Mouse (Mus musculus) erythroblast, embryonic 14.5 days (primary cell): Measurements from ENCODE around the gene Slc5a7. TPM values are rescaled to one million over a fixed set of nuclear protein-coding genes. Genes with fewer than 3 reads are reported as not detected.

Experiments
- H3K27me3 ChIP-seq: 2 replicates; pipeline ENCODE4 v1.6.1; 2012; ENCODE audit warnings: inconsistent platforms; ENCODE audit not compliant: control insufficient read depth
- H3K36me3 ChIP-seq: 2 replicates; pipeline ENCODE4 v1.6.1; 2012; ENCODE audit warnings: mild to moderate bottlenecking, inconsistent platforms; ENCODE audit not compliant: control insufficient read depth
- H3K4me1 ChIP-seq: 2 replicates; pipeline ENCODE4 v1.6.1; 2012; ENCODE audit warnings: inconsistent platforms; ENCODE audit not compliant: control insufficient read depth
- H3K4me3 ChIP-seq: replicated peaks from 2 replicates; pipeline ENCODE3; 2012; ENCODE audit warnings: moderate library complexity, mild to moderate bottlenecking, inconsistent platforms
- H3K9me3 ChIP-seq: 2 replicates; pipeline ENCODE4 v1.6.1; 2012; ENCODE audit warnings: low read length, inconsistent platforms, mixed read lengths; ENCODE audit not compliant: control insufficient read depth
- GATA1 ChIP-seq: IDR thresholded peaks from 2 replicates; pipeline ENCODE4 v1.6.1; 2012; ENCODE audit warnings: low read length, inconsistent platforms, mixed read lengths
- TAL1 ChIP-seq: IDR thresholded peaks from 3 replicates; pipeline ENCODE4 v1.6.1; 2012; ENCODE audit warnings: low read length, inconsistent platforms, mixed read lengths
- polyA plus RNA-seq: library from polyadenylated mRNA; stranded (reverse); fragments of >175 nt; gene quantifications from 2 replicates; pipeline ENCODE4 v1.2.3, GENCODE M21; 2012

Slc5a7 gene
- not detected in 2 replicates for polyA plus RNA-seq

DNA sequence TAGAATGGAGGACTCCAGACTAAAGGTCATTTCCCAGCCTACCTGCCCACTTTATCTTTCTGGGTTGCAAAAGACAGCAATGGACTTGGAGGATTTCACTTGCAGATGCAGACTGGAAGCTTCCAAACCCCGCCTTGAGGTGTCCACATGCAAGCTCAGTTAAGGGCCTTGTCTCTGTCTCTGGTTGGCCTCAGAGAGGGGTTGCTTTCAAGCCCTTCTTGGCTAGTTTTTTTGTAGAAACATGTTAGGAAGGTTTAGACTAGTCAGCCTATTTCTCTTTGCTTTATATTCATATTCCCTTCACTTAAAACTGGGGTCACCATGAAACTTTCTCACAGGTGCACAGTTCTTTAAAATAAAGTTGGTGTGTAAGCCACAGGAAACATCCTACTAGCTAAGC is at the start of gene Slc5a7:
TSS of gene Slc5a7 (minus strand) at position 101 of the 400 bp plus-strand sequence.
- H3K4me3 ChIP-seq: no peak within 1 kb of the TSS

DNA sequence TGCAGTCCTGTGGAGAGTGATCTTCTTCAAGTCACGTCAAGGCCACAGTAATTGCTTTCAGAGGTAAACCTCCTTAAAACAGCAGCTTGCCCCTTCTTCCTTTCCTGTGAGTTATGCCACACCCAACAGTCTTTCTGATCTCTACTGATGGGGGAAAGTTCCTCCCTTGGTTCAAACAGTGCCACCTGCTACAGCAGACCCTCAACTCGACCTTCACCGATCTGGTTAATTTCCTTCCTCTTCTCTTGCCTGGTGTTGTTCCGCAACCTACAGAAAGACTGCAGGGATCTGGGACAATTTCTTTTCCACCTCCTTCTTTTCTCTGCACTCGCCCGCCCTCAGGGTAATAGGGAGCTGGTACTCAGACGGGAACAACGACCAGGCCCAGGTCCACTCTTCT is 48.8 kb upstream of the Slc5a7 start:
- Histone ChIP-seq H3K9me3 (no peaks in the 10 kb centered on the region), H3K4me3 (no peak overlapping the region), H3K27me3 (no peaks in the 10 kb centered on the region), H3K4me1 (no peaks in the 10 kb centered on the region), H3K36me3 (no peaks in the 10 kb centered on the region)
- TF ChIP-seq GATA1 (no peak), TAL1 (no peak)

More for the DNA sequence above, at the start of gene Slc5a7:
- Histone ChIP-seq H3K9me3 (no peaks in the 10 kb centered on the region), H3K36me3 (no peaks in the 10 kb centered on the region), H3K4me1 (no peaks in the 10 kb centered on the region), H3K27me3 (peaks cover 8% of the 10 kb centered on the region; the same call in 1 of the 2 replicates)
- TF ChIP-seq TAL1 (no peak), GATA1 (no peak)

DNA sequence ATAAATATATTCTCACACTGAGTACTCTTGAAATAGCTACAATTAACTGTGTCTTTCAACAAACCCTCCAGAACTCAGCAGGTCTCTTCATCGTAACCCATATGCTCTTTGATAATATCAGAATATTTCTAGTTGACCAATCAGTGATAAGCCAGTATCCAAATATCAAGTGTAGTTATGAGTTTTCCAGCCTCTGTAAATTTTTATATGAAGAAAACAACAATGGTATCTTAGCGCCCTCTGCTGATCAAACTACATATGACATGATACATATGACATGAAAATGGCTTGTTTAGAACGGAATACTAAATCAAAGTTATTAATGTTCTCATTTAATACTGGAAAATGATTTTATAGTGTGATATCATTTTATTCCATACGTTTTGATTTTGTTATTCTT is 44.6 kb upstream of the Slc5a7 start:
- H3K9me3 ChIP-seq: no peaks in the 10 kb centered on the region
- no peaks in the 10 kb centered on the region for H3K4me1 ChIP-seq
- H3K27me3 ChIP-seq: no peaks in the 10 kb centered on the region
- TF ChIP-seq TAL1 (no peak), GATA1 (no peak)
- H3K36me3 ChIP-seq: no peaks in the 10 kb centered on the region
- no peak overlapping the region for H3K4me3 ChIP-seq

DNA sequence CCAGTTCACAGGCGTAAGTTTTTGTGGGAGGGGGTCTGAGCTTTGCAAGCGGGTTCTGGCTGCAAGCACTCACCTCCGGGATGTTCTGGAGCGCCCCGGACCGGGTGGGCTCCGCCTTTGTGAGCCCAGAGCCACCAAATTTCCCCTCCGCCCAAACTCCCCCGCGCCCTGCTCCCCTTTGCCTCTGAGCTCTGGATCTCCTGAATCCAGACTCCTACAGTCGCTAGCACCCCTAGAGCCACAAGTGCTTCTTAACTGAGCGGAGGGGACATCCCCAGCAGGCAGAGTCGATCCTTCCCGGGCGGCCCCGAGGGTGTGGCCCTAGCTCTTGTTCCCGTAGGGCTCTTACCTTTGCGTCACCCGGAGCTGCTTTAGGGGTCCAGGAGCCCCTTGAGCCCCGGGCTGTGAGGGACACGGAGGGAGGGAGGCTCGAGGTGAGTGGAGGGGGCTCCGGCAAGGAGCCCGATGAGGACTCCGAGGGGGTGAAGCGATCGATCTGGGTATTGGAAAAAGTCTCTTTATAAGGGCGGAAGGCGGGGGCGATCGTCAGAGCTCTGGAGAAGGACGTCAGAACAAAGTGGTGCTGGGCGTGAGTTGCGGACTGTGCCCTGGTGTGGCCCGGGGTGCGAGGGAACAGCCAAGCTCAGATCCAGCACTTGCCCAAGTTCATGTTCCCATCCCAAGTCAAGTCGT is 456 bp downstream of the Slc5a7 start:
- H3K4me1 ChIP-seq: no peaks in the 10 kb centered on the region
- no peak overlapping the region for H3K4me3 ChIP-seq
- H3K9me3 ChIP-seq: no peaks in the 10 kb centered on the region
- TF ChIP-seq TAL1 (no peak), GATA1 (no peak)
- no peaks in the 10 kb centered on the region for H3K36me3 ChIP-seq
- peaks cover 8% of the 10 kb centered on the region; the same call in 1 of the 2 replicates for H3K27me3 ChIP-seq

DNA sequence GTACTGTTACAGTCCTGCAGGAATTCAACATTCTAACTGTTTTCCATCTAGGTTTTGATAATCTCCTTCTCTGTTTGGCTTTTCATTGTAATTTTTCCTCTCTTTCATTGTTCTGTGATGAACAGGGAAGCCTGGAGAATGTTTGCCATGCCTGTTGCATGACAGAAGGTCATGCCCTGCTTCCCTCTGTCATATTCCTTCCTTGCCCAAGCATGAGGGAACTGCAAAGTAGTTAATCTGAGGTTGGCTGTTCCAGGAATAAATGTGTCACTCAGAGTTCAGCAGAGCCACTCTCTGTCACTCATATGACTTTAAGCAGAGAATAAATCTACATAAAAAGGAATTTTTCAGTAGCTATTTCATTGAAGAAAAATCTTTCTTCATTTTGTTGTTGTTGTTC is 48.1 kb downstream of the Slc5a7 start:
- peaks cover 8% of the 10 kb centered on the region for H3K9me3 ChIP-seq
- TF ChIP-seq TAL1: no peak
- no peaks in the 10 kb centered on the region for H3K36me3 ChIP-seq
- H3K27me3 ChIP-seq: no peaks in the 10 kb centered on the region
- H3K4me1 ChIP-seq: no peaks in the 10 kb centered on the region
- no peak overlapping the region for H3K4me3 ChIP-seq

DNA sequence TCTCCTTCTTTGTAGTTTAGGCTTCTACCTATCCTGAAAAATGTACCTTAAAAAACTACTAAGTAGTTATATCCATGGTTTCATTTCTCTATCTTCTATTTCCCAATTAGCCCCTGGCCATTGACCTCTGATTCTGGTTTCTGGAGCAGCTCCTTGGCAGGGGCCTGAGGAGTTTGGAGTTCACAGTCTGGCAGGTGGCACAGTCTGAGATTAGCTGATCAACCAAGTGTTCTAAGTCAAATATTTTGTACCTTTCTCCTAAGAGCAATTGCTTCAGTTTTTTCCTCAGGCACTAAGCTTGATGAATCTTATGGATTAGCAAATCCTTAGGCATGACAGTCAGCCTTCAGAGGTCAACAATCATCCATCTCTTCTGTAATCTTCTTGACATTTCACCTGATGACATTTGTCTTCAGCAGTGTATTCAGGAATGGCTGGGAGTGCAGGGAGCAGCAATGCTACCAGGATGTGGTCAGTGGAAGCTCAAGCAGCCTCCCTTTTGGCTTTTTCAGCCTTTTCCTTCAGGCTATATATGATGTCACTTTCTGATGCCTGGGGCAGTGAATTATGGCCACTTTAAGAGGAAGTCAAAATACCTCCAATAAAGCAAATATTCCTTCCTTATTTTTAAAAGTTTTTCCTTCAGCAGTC is 55.1 kb downstream of the Slc5a7 start:
- no peaks in the 10 kb centered on the region for H3K27me3 ChIP-seq
- peaks cover 16% of the 10 kb centered on the region for H3K9me3 ChIP-seq
- no peak overlapping the region for H3K4me3 ChIP-seq
- no peaks in the 10 kb centered on the region for H3K36me3 ChIP-seq
- TF ChIP-seq GATA1 (no peak), TAL1 (no peak)
- no peaks in the 10 kb centered on the region for H3K4me1 ChIP-seq

DNA sequence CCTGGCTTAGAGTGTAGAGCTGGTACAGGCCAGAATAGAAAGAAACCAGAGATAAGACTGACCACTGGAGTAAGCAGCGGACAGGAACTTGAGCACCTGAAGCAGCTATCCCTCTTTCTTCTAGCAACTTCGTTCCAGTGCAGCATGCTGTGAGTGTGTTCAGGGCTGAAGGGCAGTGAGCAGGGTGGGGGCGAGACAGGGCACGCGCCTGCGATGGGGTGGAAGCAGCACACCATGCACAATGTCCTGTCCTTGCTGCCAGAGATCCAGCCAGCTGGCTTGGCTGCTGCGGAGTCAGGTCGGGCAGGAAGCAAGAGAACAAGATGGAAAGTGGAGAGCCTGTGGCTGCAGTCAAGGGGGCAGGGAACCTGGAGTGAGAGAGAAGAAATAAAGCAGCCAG is 59.4 kb downstream of the Slc5a7 start:
- no peaks in the 10 kb centered on the region for H3K36me3 ChIP-seq
- TF ChIP-seq TAL1 (no peak), GATA1 (no peak)
- H3K27me3 ChIP-seq: no peaks in the 10 kb centered on the region
- no peak overlapping the region for H3K4me3 ChIP-seq
- no peaks in the 10 kb centered on the region for H3K4me1 ChIP-seq
- H3K9me3 ChIP-seq: peaks cover 8% of the 10 kb centered on the region
